Comparison of ENCODE assay signal across 18 mouse cellular contexts in the genomic region with DNA sequence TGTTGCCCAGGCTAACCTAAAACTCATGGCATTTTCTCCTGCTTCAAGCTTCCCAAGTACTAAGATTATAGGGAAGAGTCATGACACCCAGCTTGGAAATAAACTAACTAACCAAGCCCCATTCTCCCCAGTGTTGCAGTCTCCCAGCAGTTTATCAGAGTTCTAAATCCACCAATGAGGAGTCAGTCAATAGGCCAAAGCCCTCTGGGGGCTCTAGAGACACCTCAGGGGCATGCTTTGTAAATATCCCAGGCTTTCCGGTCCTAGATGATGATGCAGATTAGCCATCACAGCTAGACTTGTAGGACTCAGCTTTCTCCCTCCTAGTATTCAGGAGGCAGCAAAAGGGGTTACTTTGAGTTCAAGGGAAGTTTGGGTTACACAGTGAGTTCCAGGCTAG. TPM values are rescaled to one million over a fixed set of nuclear protein-coding genes. Genes with fewer than 3 reads are reported as not detected.
"Had no signal": no experiment of that assay in that cellular context is flagged by ENCODE, and none has a peak within 500 bp of the region (broad histone marks: within the 10 kb centered on the region; RNA-seq: fewer than 3 reads in every experiment).

No protein-coding gene starts in this region.

- H3K4me3 ChIP-seq: neural tube, embryonic 13.5 days; neural tube, embryonic 15.5 days; stomach, embryonic 15.5 days had no signal

- DNase-seq: retina, postnatal 1 day; right cerebral cortex, adult 18-20 months; right cerebral cortex, postnatal 14 days; right cerebral cortex, postnatal 25 days; right cerebral cortex, postnatal 4 days; spleen, adult 18-20 months; thymus, adult 18-20 months; thymus, adult 2 months; thymus, postnatal 14 days; thymus, postnatal 25 days; thymus, postnatal 36 days; thymus, postnatal 4 days had no signal

- H3K27ac ChIP-seq: neural tube, embryonic 13.5 days; neural tube, embryonic 15.5 days; stomach, embryonic 15.5 days; stomach, postnatal 0 days had no signal

- H3K4me2 ChIP-seq: neural tube, embryonic 13.5 days; neural tube, embryonic 15.5 days; stomach, embryonic 15.5 days had no signal

- H3K9ac ChIP-seq: neural tube, embryonic 13.5 days; neural tube, embryonic 15.5 days; stomach, embryonic 15.5 days had no signal

- H3K4me1 ChIP-seq: neural tube, embryonic 13.5 days; neural tube, embryonic 15.5 days; stomach, embryonic 15.5 days had no signal

- H3K27me3 ChIP-seq: neural tube, embryonic 13.5 days; neural tube, embryonic 15.5 days; stomach, embryonic 15.5 days had no signal

- H3K9me3 ChIP-seq: neural tube, embryonic 13.5 days; neural tube, embryonic 15.5 days; stomach, embryonic 15.5 days had no signal

RNA-seq across cellular contexts. Expression of gene Cidec, which starts 25.6 kb away (rescaled TPM):
- total RNA-seq: neutrophil, adult 5-6 weeks had no signal
- polyA plus RNA-seq: neural tube, embryonic 13.5 days; neural tube, embryonic 14.5 days; neural tube, embryonic 15.5 days had no signal
